Mouse (Mus musculus) CD4-positive naive resting alpha-beta T cell, adult 57 days (primary cell): ENCODE results near the gene Sertad1. TPM values are rescaled to one million over a fixed set of nuclear protein-coding genes. Genes with fewer than 3 reads are reported as not detected.

ENCODE experiments used
- total RNA-seq: library from RNA; stranded (reverse); gene quantifications from one replicate; pipeline ENCODE4 v1.2.4, GENCODE M21; 2023

Gene Sertad1
- total RNA-seq = 53.7 TPM

DNA sequence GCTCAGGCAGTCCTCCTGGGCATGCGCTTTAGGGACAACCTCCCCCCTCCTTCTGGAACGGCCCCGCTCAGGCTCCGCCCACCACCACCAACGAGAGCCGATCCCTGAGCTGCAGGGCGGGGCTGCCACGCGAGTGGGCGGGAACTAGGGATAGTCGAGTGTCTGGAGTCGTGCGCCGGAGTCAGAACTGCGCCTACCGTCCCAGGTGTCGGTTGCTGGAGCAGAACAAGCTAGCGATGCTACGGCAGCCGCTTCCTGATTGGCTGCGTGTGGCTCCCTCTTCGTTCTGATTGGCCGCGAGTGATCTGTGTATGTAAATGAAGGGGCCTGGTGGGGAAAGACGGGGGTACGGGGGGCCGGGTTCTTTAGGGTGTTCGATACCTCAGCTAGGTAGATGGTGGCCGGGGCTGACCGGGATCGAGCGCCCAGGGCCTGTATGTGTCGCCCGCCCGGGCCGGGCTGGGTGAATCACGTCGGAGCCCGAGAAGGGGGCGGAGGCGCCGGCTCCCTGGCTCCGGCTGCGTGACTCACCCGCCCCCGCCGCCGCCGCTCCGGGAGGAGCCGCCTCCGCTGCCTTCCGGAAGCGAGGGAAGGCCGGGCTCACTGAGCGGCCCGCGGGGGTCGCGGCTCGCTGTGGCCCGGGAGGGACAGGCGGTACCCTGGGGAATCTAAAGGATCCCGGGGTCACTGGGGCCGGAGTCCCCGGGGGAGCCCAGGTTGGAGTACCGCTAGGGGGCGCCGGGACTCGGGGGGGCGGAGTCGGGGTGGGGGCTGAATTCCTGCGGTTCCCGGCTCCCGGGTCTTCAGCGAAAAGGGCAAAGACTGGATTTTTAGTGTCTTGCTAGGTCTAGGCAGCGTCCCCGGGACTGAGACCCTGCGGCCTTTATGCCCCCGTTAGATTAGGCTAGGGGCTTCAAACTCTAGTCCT, at the start of gene Sertad1:
Gene Sertad1, plus strand, starts transcription at position 141 of the 928 bp plus-strand sequence.

GRCm38 (mm10) chr7:27447419-27448286, 39.1 kb upstream of the Sertad1 start, which contains the start of the genes Sptbn4 and Blvrb:
TSS of gene Sptbn4 (minus strand) at chr7:27447686.
TSS of gene Blvrb (plus strand) at chr7:27447978.

GRCm38 (mm10) chr7:27473156-27473834, 13.4 kb upstream of the Sertad1 start, which contains the start of gene Sertad3:
TSS of gene Sertad3 (plus strand) at chr7:27473768.

DNA sequence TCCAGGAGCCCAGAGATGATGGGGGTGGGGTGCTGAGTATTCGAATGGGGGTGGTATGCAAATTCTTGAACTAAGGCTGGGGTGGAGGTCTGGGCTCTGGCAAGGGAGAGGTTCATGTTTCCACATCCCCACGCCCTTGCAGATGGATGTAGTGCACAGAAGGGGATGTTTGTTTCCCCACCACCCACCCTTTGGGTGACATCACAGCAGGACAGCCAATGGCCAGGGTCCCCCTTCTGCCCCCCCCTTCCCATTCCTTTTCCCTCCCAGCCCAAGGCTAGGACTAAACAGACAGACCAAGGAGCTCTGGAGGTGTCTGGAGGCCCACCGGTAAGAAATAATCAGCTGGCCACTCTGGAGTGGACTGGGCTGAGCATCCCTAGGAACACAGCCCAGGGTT, 12.3 kb downstream of the Sertad1 start, which contains the start of gene Prx:
Gene Prx, plus strand, starts transcription at position 289 of the 400 bp plus-strand sequence.

DNA sequence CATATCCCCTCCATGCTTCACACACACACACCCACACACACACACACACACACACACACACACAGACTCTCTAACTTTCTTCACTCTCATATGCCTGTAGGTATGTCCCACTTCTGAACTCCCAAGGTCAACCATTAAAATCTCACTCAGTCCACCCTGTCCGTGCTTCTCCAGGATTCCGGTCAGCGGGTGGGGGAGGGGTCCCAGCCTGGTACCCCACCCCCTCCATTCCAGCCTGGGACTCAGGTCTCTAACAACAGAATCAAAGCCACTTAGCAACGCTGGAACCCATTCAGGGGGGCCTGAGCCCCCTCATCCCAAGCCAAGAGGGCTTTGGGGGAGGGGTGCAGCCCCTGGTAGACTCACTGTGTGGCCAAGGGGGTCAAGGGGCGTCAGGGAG, 36.3 kb downstream of the Sertad1 start, which contains the start of gene Hipk4:
Gene Hipk4, plus strand, starts transcription at position 301 of the 400 bp plus-strand sequence.

Other genes with a start within 250 kb of the Sertad1 start
- 2.4 TPM for gene Numbl, start 228.5 kb upstream of the Sertad1 start, total RNA-seq
- 8.7 TPM for gene Ltbp4, start 149.2 kb upstream of the Sertad1 start, total RNA-seq
- gene Shkbp1, start 130.9 kb upstream of the Sertad1 start, total RNA-seq = 70.0 TPM
- gene Gm20479, start 129.5 kb upstream of the Sertad1 start, total RNA-seq = 5.5 TPM
- gene Sptbn4, start 39.2 kb upstream of the Sertad1 start, total RNA-seq = not detected
- gene Blvrb, start 38.9 kb upstream of the Sertad1 start, total RNA-seq = 14.0 TPM
- gene Sertad3, start 13.1 kb upstream of the Sertad1 start, total RNA-seq = 12.6 TPM
- gene Prx, start 12.4 kb downstream of the Sertad1 start, total RNA-seq = 1.9 TPM
- gene Hipk4, start 36.4 kb downstream of the Sertad1 start, total RNA-seq = 0.24 TPM
- 126 TPM for gene Pld3, start 66.3 kb downstream of the Sertad1 start, total RNA-seq
- 21.8 TPM for gene 2310022A10Rik, start 66.3 kb downstream of the Sertad1 start, total RNA-seq
- gene Akt2, start 104.6 kb downstream of the Sertad1 start, total RNA-seq = 137 TPM
- gene Ttc9b, start 167.0 kb downstream of the Sertad1 start, total RNA-seq = not detected
- 16.1 TPM for gene Map3k10, start 187.7 kb downstream of the Sertad1 start, total RNA-seq
- 0.80 TPM for gene Zfp607b, start 202.4 kb downstream of the Sertad1 start, total RNA-seq
- gene Zfp60, start 244.5 kb downstream of the Sertad1 start, total RNA-seq = 12.4 TPM